Mouse (Mus musculus): ENCODE measurements at regions not wholly inside any gene's neighbourhood (a gene's known extent, or its start where the extent isn't known, plus 50 kb on each side); places are given as distances from the start of the nearest gene placed in this dataset.

- TF ChIP-seq POLR2A (IDR thresholded peaks at IDR 0.05; ENCODE audit: low read depth, low read length) (no peak), CTCF (IDR thresholded peaks at IDR 0.05; ENCODE audit: borderline replicate concordance, insufficient read depth, low read length) (no peak)
- Histone ChIP-seq H3K4me1 (ENCODE audit: control insufficient read depth, insufficient read depth, low read length) (no peaks in the 10 kb centered on the region), H3K4me3 (ENCODE audit: insufficient read depth, low read length) (no peak overlapping the region), H3K27ac (ENCODE audit: insufficient read depth, low read length) (no peak overlapping the region)
Observed at GRCm38 (mm10) chr5:126973425-126973824, 268.2 kb upstream of the Tmem132c start.

GRCm38 (mm10) chr5:126974565-126974964, 267.0 kb upstream of the Tmem132c start:
- TF ChIP-seq POLR2A (IDR thresholded peaks at IDR 0.05; ENCODE audit: low read depth, low read length) (no peak), CTCF (IDR thresholded peaks at IDR 0.05; ENCODE audit: borderline replicate concordance, insufficient read depth, low read length) (no peak)

GRCm38 (mm10) chr5:126995577-126995976, 246.0 kb upstream of the Tmem132c start:
- no peak for TF ChIP-seq CTCF (IDR thresholded peaks at IDR 0.05; ENCODE audit: borderline replicate concordance, insufficient read depth, low read length)
- TF ChIP-seq POLR2A (IDR thresholded peaks at IDR 0.05; ENCODE audit: low read depth, low read length) = no peak
- no peak overlapping the region for H3K4me3 ChIP-seq (ENCODE audit: insufficient read depth, low read length)
- no peaks in the 10 kb centered on the region for H3K4me1 ChIP-seq (ENCODE audit: control insufficient read depth, insufficient read depth, low read length)
- H3K27ac ChIP-seq (ENCODE audit: insufficient read depth, low read length) = no peak overlapping the region

More at GRCm38 (mm10) chr5:126974565-126974964, 267.0 kb upstream of the Tmem132c start:
- no peak overlapping the region for H3K27ac ChIP-seq (ENCODE audit: insufficient read depth, low read length)
- no peak overlapping the region for H3K4me3 ChIP-seq (ENCODE audit: insufficient read depth, low read length)
- no peaks in the 10 kb centered on the region for H3K4me1 ChIP-seq (ENCODE audit: control insufficient read depth, insufficient read depth, low read length)

DNA sequence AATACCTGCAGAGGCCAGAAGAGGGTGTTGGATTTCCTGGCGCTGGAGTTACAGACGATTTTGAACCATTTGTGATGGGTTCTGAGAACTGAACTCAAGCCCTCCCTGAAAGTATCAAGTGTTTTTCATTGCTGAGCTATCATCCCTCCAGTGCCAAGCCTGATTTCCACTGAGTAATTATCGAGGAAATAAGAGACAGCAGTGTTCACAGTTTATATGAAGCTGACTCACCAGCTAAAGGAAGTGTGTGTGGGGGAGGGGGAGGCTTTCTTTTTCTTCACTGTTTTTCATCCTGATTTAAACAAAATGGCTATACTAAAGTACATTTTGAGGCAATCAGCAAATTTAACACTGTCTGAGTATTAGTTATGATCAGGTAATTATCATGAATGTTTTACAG, 227.4 kb upstream of the Tmem132c start:
- Histone ChIP-seq H3K4me3 (ENCODE audit: insufficient read depth, low read length) (no peak overlapping the region), H3K4me1 (ENCODE audit: control insufficient read depth, insufficient read depth, low read length) (no peaks in the 10 kb centered on the region), H3K27ac (ENCODE audit: insufficient read depth, low read length) (no peak overlapping the region)
- TF ChIP-seq CTCF (IDR thresholded peaks at IDR 0.05; ENCODE audit: borderline replicate concordance, insufficient read depth, low read length) (no peak), POLR2A (IDR thresholded peaks at IDR 0.05; ENCODE audit: low read depth, low read length) (no peak)

- no peak overlapping the region for H3K27ac ChIP-seq (ENCODE audit: insufficient read depth, low read length)
- no peak for TF ChIP-seq CTCF (IDR thresholded peaks at IDR 0.05; ENCODE audit: borderline replicate concordance, insufficient read depth, low read length)
- TF ChIP-seq POLR2A (IDR thresholded peaks at IDR 0.05; ENCODE audit: low read depth, low read length) = no peak
- H3K4me1 ChIP-seq (ENCODE audit: control insufficient read depth, insufficient read depth, low read length) = no peaks in the 10 kb centered on the region
- H3K4me3 ChIP-seq (ENCODE audit: insufficient read depth, low read length) = no peak overlapping the region
Observed at GRCm38 (mm10) chr5:127016467-127017060, 225.0 kb upstream of the Tmem132c start.

GRCm38 (mm10) chr5:127017971-127018370, 223.6 kb upstream of the Tmem132c start:
- Histone ChIP-seq H3K4me3 (ENCODE audit: insufficient read depth, low read length) (no peak overlapping the region), H3K27ac (ENCODE audit: insufficient read depth, low read length) (no peak overlapping the region)

GRCm38 (mm10) chr5:127036472-127036871, 205.1 kb upstream of the Tmem132c start:
- TF ChIP-seq POLR2A (IDR thresholded peaks at IDR 0.05; ENCODE audit: low read depth, low read length) = no peak
- no peak for TF ChIP-seq CTCF (IDR thresholded peaks at IDR 0.05; ENCODE audit: borderline replicate concordance, insufficient read depth, low read length)
- H3K27ac ChIP-seq (ENCODE audit: insufficient read depth, low read length) = no peak overlapping the region
- no peak overlapping the region for H3K4me3 ChIP-seq (ENCODE audit: insufficient read depth, low read length)
- H3K4me1 ChIP-seq (ENCODE audit: control insufficient read depth, insufficient read depth, low read length) = no peaks in the 10 kb centered on the region

More at GRCm38 (mm10) chr5:127017971-127018370, 223.6 kb upstream of the Tmem132c start:
- no peaks in the 10 kb centered on the region for H3K4me1 ChIP-seq (ENCODE audit: control insufficient read depth, insufficient read depth, low read length)
- no peak for TF ChIP-seq POLR2A (IDR thresholded peaks at IDR 0.05; ENCODE audit: low read depth, low read length)
- TF ChIP-seq CTCF (IDR thresholded peaks at IDR 0.05; ENCODE audit: borderline replicate concordance, insufficient read depth, low read length) = no peak

- Histone ChIP-seq H3K4me1 (ENCODE audit: control insufficient read depth, insufficient read depth, low read length) (no peaks in the 10 kb centered on the region), H3K27ac (ENCODE audit: insufficient read depth, low read length) (no peak overlapping the region), H3K4me3 (ENCODE audit: insufficient read depth, low read length) (no peak overlapping the region)
- TF ChIP-seq CTCF (IDR thresholded peaks at IDR 0.05; ENCODE audit: borderline replicate concordance, insufficient read depth, low read length) (no peak), POLR2A (IDR thresholded peaks at IDR 0.05; ENCODE audit: low read depth, low read length) (no peak)
Observed at GRCm38 (mm10) chr5:127057770-127058169, 183.8 kb upstream of the Tmem132c start.

GRCm38 (mm10) chr5:127074327-127074726, 167.3 kb upstream of the Tmem132c start:
- no peaks in the 10 kb centered on the region for H3K4me1 ChIP-seq (ENCODE audit: control insufficient read depth, insufficient read depth, low read length)
- TF ChIP-seq CTCF (IDR thresholded peaks at IDR 0.05; ENCODE audit: borderline replicate concordance, insufficient read depth, low read length) (no peak), POLR2A (IDR thresholded peaks at IDR 0.05; ENCODE audit: low read depth, low read length) (no peak)
- H3K4me3 ChIP-seq (ENCODE audit: insufficient read depth, low read length) = no peak overlapping the region
- H3K27ac ChIP-seq (ENCODE audit: insufficient read depth, low read length) = no peak overlapping the region
